Mouse (Mus musculus): ENCODE measurements around the gene Ccr6. TPM values are rescaled to one million over a fixed set of nuclear protein-coding genes. Genes with fewer than 3 reads are reported as not detected.

The Ccr6 gene
- polyA plus RNA-seq, 1 experiment from 2014 or later: not detected

GRCm38 (mm10) chr17:8290736-8291135 lies 54.9 kb downstream of the Ccr6 start:
- H3K36me3 ChIP-seq (ENCODE audit: insufficient read depth, low read length): 0 out of 2 replicates have a peak, but pooled peaks cover 8% of the 10 kb centered on the region
- H3K27me3 ChIP-seq (ENCODE audit: insufficient read depth, low read length): no peaks in the 10 kb centered on the region
- no peak overlapping the region for H3K9ac ChIP-seq (replicated peaks; ENCODE audit: low read length)
- no peak for ATAC-seq (ENCODE audit: low FRiP score, low TSS enrichment)
- H3K27ac ChIP-seq (ENCODE audit: low read length): no peak overlapping the region
- no peaks in the 10 kb centered on the region for H3K4me1 ChIP-seq (ENCODE audit: insufficient read depth, low read length)
- no peak overlapping the region for H3K4me2 ChIP-seq (replicated peaks; ENCODE audit: low read depth, low read length)
- no peak overlapping the region for H3K4me3 ChIP-seq (ENCODE audit: low read length)
- H3K9me3 ChIP-seq (ENCODE audit: low read length): 0 out of 2 replicates have a peak, but pooled peaks cover 3% of the 10 kb centered on the region

GRCm38 (mm10) chr17:8295825-8296224 lies 60.0 kb downstream of the Ccr6 start:
- H3K9me3 ChIP-seq (ENCODE audit: low read length): no peaks in the 10 kb centered on the region
- no peak overlapping the region for H3K4me2 ChIP-seq (replicated peaks; ENCODE audit: low read depth, low read length)
- H3K36me3 ChIP-seq (ENCODE audit: insufficient read depth, low read length): no peaks in the 10 kb centered on the region
- no peaks in the 10 kb centered on the region for H3K27me3 ChIP-seq (ENCODE audit: insufficient read depth, low read length)
- no peak overlapping the region for H3K4me3 ChIP-seq (ENCODE audit: low read length)
- no peak overlapping the region for H3K27ac ChIP-seq (ENCODE audit: low read length)
- H3K9ac ChIP-seq (replicated peaks; ENCODE audit: low read length): no peak overlapping the region
- H3K4me1 ChIP-seq (ENCODE audit: insufficient read depth, low read length): no peaks in the 10 kb centered on the region
- no peak for ATAC-seq (ENCODE audit: low FRiP score, low TSS enrichment)

- H3K9me3 ChIP-seq (ENCODE audit: low read length): no peaks in the 10 kb centered on the region
- no peaks in the 10 kb centered on the region for H3K36me3 ChIP-seq (ENCODE audit: insufficient read depth, low read length)
- H3K4me2 ChIP-seq (replicated peaks; ENCODE audit: low read depth, low read length): no peak overlapping the region
- no peak overlapping the region for H3K9ac ChIP-seq (replicated peaks; ENCODE audit: low read length)
- H3K4me3 ChIP-seq (ENCODE audit: low read length): no peak overlapping the region
- H3K4me1 ChIP-seq (ENCODE audit: insufficient read depth, low read length): no peaks in the 10 kb centered on the region
- H3K27ac ChIP-seq (ENCODE audit: low read length): no peak overlapping the region
- ATAC-seq (ENCODE audit: low FRiP score, low TSS enrichment): no peak
- H3K27me3 ChIP-seq (ENCODE audit: insufficient read depth, low read length): no peaks in the 10 kb centered on the region
- 79% methylated on average over 9 of the region's 9 CpGs for WGBS
Observed at GRCm38 (mm10) chr17:8296313-8296844, 60.5 kb downstream of the Ccr6 start.

GRCm38 (mm10) chr17:8297746-8298145 lies 61.9 kb downstream of the Ccr6 start:
- WGBS: 81% methylated on average over 5 of the region's 5 CpGs
- H3K4me1 ChIP-seq (ENCODE audit: insufficient read depth, low read length): no peaks in the 10 kb centered on the region

GRCm38 (mm10) chr17:8298281-8298680 lies 62.4 kb downstream of the Ccr6 start:
- no peak overlapping the region for H3K4me2 ChIP-seq (replicated peaks; ENCODE audit: low read depth, low read length)
- H3K27me3 ChIP-seq (ENCODE audit: insufficient read depth, low read length): no peaks in the 10 kb centered on the region
- no peaks in the 10 kb centered on the region for H3K4me1 ChIP-seq (ENCODE audit: insufficient read depth, low read length)
- no peak overlapping the region for H3K27ac ChIP-seq (ENCODE audit: low read length)
- H3K9me3 ChIP-seq (ENCODE audit: low read length): no peaks in the 10 kb centered on the region
- H3K9ac ChIP-seq (replicated peaks; ENCODE audit: low read length): no peak overlapping the region
- ATAC-seq (ENCODE audit: low FRiP score, low TSS enrichment): no peak
- no peaks in the 10 kb centered on the region for H3K36me3 ChIP-seq (ENCODE audit: insufficient read depth, low read length)
- WGBS: 94% methylated on average over 2 of the region's 2 CpGs
- no peak overlapping the region for H3K4me3 ChIP-seq (ENCODE audit: low read length)

More at GRCm38 (mm10) chr17:8297746-8298145, 61.9 kb downstream of the Ccr6 start:
- Histone ChIP-seq H3K36me3 (ENCODE audit: insufficient read depth, low read length) (no peaks in the 10 kb centered on the region), H3K4me3 (ENCODE audit: low read length) (no peak overlapping the region), H3K27ac (ENCODE audit: low read length) (no peak overlapping the region), H3K9me3 (ENCODE audit: low read length) (no peaks in the 10 kb centered on the region), H3K9ac (replicated peaks; ENCODE audit: low read length) (no peak overlapping the region), H3K4me2 (replicated peaks; ENCODE audit: low read depth, low read length) (no peak overlapping the region), H3K27me3 (ENCODE audit: insufficient read depth, low read length) (no peaks in the 10 kb centered on the region)
- ATAC-seq (ENCODE audit: low FRiP score, low TSS enrichment): no peak

- Histone ChIP-seq H3K27me3 (ENCODE audit: insufficient read depth, low read length) (no peaks in the 10 kb centered on the region), H3K9ac (replicated peaks; ENCODE audit: low read length) (no peak overlapping the region), H3K4me2 (replicated peaks; ENCODE audit: low read depth, low read length) (no peak overlapping the region), H3K27ac (ENCODE audit: low read length) (no peak overlapping the region), H3K36me3 (ENCODE audit: insufficient read depth, low read length) (no peaks in the 10 kb centered on the region), H3K4me1 (ENCODE audit: insufficient read depth, low read length) (no peaks in the 10 kb centered on the region), H3K4me3 (ENCODE audit: low read length) (no peak overlapping the region), H3K9me3 (ENCODE audit: low read length) (no peaks in the 10 kb centered on the region)
- no peak for ATAC-seq (ENCODE audit: low FRiP score, low TSS enrichment)
Observed at GRCm38 (mm10) chr17:8299524-8299923, 63.7 kb downstream of the Ccr6 start.

- Histone ChIP-seq H3K9me3 (ENCODE audit: low read length) (no peaks in the 10 kb centered on the region), H3K4me1 (ENCODE audit: insufficient read depth, low read length) (no peaks in the 10 kb centered on the region), H3K4me2 (replicated peaks; ENCODE audit: low read depth, low read length) (no peak overlapping the region), H3K9ac (replicated peaks; ENCODE audit: low read length) (no peak overlapping the region), H3K27me3 (ENCODE audit: insufficient read depth, low read length) (no peaks in the 10 kb centered on the region), H3K4me3 (ENCODE audit: low read length) (no peak overlapping the region), H3K36me3 (ENCODE audit: insufficient read depth, low read length) (no peaks in the 10 kb centered on the region), H3K27ac (ENCODE audit: low read length) (no peak overlapping the region)
- no peak for ATAC-seq (ENCODE audit: low FRiP score, low TSS enrichment)
- WGBS: 76% methylated on average over 4 of the region's 4 CpGs
Observed at GRCm38 (mm10) chr17:8301515-8301914, 65.7 kb downstream of the Ccr6 start.

- no peaks in the 10 kb centered on the region for H3K4me1 ChIP-seq (ENCODE audit: insufficient read depth, low read length)
- WGBS: 83% methylated on average over 7 of the region's 7 CpGs
Observed at GRCm38 (mm10) chr17:8302772-8303438, 67.1 kb downstream of the Ccr6 start.

GRCm38 (mm10) chr17:8303671-8304070 lies 67.8 kb downstream of the Ccr6 start:
- Histone ChIP-seq H3K9ac (replicated peaks; ENCODE audit: low read length) (no peak overlapping the region), H3K4me2 (replicated peaks; ENCODE audit: low read depth, low read length) (no peak overlapping the region), H3K36me3 (ENCODE audit: insufficient read depth, low read length) (no peaks in the 10 kb centered on the region), H3K27ac (ENCODE audit: low read length) (no peak overlapping the region), H3K4me1 (ENCODE audit: insufficient read depth, low read length) (no peaks in the 10 kb centered on the region), H3K9me3 (ENCODE audit: low read length) (no peaks in the 10 kb centered on the region), H3K27me3 (ENCODE audit: insufficient read depth, low read length) (no peaks in the 10 kb centered on the region), H3K4me3 (ENCODE audit: low read length) (no peak overlapping the region)
- WGBS: 66% methylated on average over 5 of the region's 5 CpGs
- ATAC-seq (ENCODE audit: low FRiP score, low TSS enrichment): no peak

More at GRCm38 (mm10) chr17:8302772-8303438, 67.1 kb downstream of the Ccr6 start:
- no peaks in the 10 kb centered on the region for H3K9me3 ChIP-seq (ENCODE audit: low read length)
- no peak overlapping the region for H3K27ac ChIP-seq (ENCODE audit: low read length)
- H3K4me2 ChIP-seq (replicated peaks; ENCODE audit: low read depth, low read length): no peak overlapping the region
- no peaks in the 10 kb centered on the region for H3K36me3 ChIP-seq (ENCODE audit: insufficient read depth, low read length)
- H3K9ac ChIP-seq (replicated peaks; ENCODE audit: low read length): no peak overlapping the region
- ATAC-seq (ENCODE audit: low FRiP score, low TSS enrichment): no peak
- H3K27me3 ChIP-seq (ENCODE audit: insufficient read depth, low read length): no peaks in the 10 kb centered on the region
- H3K4me3 ChIP-seq (ENCODE audit: low read length): no peak overlapping the region

GRCm38 (mm10) chr17:8305801-8306200 lies 70.0 kb downstream of the Ccr6 start:
- Histone ChIP-seq H3K9me3 (ENCODE audit: low read length) (no peaks in the 10 kb centered on the region), H3K4me1 (ENCODE audit: insufficient read depth, low read length) (no peaks in the 10 kb centered on the region), H3K27me3 (ENCODE audit: insufficient read depth, low read length) (no peaks in the 10 kb centered on the region), H3K4me3 (ENCODE audit: low read length) (no peak overlapping the region), H3K36me3 (ENCODE audit: insufficient read depth, low read length) (no peaks in the 10 kb centered on the region), H3K27ac (ENCODE audit: low read length) (no peak overlapping the region), H3K4me2 (replicated peaks; ENCODE audit: low read depth, low read length) (no peak overlapping the region), H3K9ac (replicated peaks; ENCODE audit: low read length) (no peak overlapping the region)
- 37% methylated on average over 3 of the region's 3 CpGs for WGBS
- no peak for ATAC-seq (ENCODE audit: low FRiP score, low TSS enrichment)

All from kidney, embryonic 16.5 days (tissue).